Mouse (Mus musculus): Measurements from ENCODE around the gene Krt33a. TPM values are rescaled to one million over a fixed set of nuclear protein-coding genes. Genes with fewer than 3 reads are reported as not detected.

The Krt33a gene
- polyA plus RNA-seq, 1 experiment from 2014 or later = not detected

DNA sequence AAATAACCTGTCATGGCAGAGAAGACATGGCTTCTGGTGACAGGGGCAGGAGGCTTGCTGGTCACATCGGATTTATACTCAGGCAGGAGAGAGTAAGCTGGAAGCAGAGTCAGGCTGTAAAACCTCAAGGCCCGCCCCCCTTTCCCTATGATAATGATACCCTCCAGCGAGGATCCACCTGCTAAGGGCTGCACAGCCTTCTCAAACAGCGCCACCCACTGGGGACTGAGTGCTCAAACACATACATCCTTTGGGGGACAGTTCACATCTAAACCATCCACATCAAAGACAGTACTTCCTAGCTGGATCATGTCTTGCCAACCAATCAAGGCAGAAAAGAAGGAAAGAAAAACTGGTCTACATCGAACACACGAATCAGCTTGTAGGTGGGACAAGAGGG is 51.8 kb downstream of the Krt33a start:
- no peak overlapping the region for H3K4me2 ChIP-seq
- no peak for ATAC-seq (ENCODE audit: insufficient read depth)
- H3K4me1 ChIP-seq (ENCODE audit: insufficient read depth) = no peaks in the 10 kb centered on the region
- WGBS = 60% methylated on average over 6 of the region's 6 CpGs
- H3K27ac ChIP-seq (ENCODE audit: low read depth) = no peak overlapping the region
- TF ChIP-seq CTCF (IDR thresholded peaks at IDR 0.05; ENCODE audit: low read depth) = no peak
- no peak for DNase-seq
- H3K9me3 ChIP-seq (ENCODE audit: low read depth, low read length) = no peaks in the 10 kb centered on the region
- H3K27me3 ChIP-seq (ENCODE audit: insufficient read depth, low read length) = no peaks in the 10 kb centered on the region
- no peaks in the 10 kb centered on the region for H3K36me3 ChIP-seq (ENCODE audit: insufficient read depth)
- H3K4me3 ChIP-seq (ENCODE audit: low read depth, low read length) = no peak overlapping the region
- no peak overlapping the region for H3K9ac ChIP-seq

Other genes starting within 250 kb of the Krt33a start
- gene Gm11595, start 243.3 kb downstream of the Krt33a start, polyA plus RNA-seq (2014; fragmentation: Nextera tagmentation; extraction: Ambion mirVana) = not detected in 2 replicates
- gene Krtap4-8, start 235.5 kb downstream of the Krt33a start, polyA plus RNA-seq (2014; fragmentation: Nextera tagmentation; extraction: Ambion mirVana) = not detected in 2 replicates
- not detected in 2 replicates for gene Krtap4-9, start 231.0 kb downstream of the Krt33a start, polyA plus RNA-seq (2014; fragmentation: Nextera tagmentation; extraction: Ambion mirVana)
- gene Gm11596, start 222.7 kb downstream of the Krt33a start, polyA plus RNA-seq (2014; fragmentation: Nextera tagmentation; extraction: Ambion mirVana) = not detected in 2 replicates
- not detected in 2 replicates for gene Gm11569, start 217.3 kb downstream of the Krt33a start, polyA plus RNA-seq (2014; fragmentation: Nextera tagmentation; extraction: Ambion mirVana)
- not detected in 2 replicates for gene Gm11554, start 211.8 kb downstream of the Krt33a start, polyA plus RNA-seq (2014; fragmentation: Nextera tagmentation; extraction: Ambion mirVana)
- gene Krtap4-13, start 206.3 kb downstream of the Krt33a start, polyA plus RNA-seq (2014; fragmentation: Nextera tagmentation; extraction: Ambion mirVana) = not detected in 2 replicates
- gene Gm11564, start 200.5 kb downstream of the Krt33a start, polyA plus RNA-seq (2014; fragmentation: Nextera tagmentation; extraction: Ambion mirVana) = not detected in 2 replicates
- gene 2300003K06Rik, start 178.1 kb downstream of the Krt33a start, polyA plus RNA-seq (2014; fragmentation: Nextera tagmentation; extraction: Ambion mirVana) = not detected in 2 replicates
- gene Krtap4-16, start 164.6 kb downstream of the Krt33a start, polyA plus RNA-seq (2014; fragmentation: Nextera tagmentation; extraction: Ambion mirVana) = not detected in 2 replicates
- not detected in 2 replicates for gene Gm11568, start 158.3 kb downstream of the Krt33a start, polyA plus RNA-seq (2014; fragmentation: Nextera tagmentation; extraction: Ambion mirVana)
- not detected in 2 replicates for gene Gm11559, start 151.7 kb downstream of the Krt33a start, polyA plus RNA-seq (2014; fragmentation: Nextera tagmentation; extraction: Ambion mirVana)
- gene Krtap9-1, start 142.8 kb downstream of the Krt33a start, polyA plus RNA-seq (2014; fragmentation: Nextera tagmentation; extraction: Ambion mirVana) = not detected in 2 replicates
- gene Gm11567, start 137.0 kb downstream of the Krt33a start, polyA plus RNA-seq (2014; fragmentation: Nextera tagmentation; extraction: Ambion mirVana) = not detected in 2 replicates
- gene Krtap31-1, start 108.3 kb downstream of the Krt33a start, polyA plus RNA-seq (2014; fragmentation: Nextera tagmentation; extraction: Ambion mirVana) = not detected in 2 replicates
- gene Gm11565, start 101.5 kb downstream of the Krt33a start, polyA plus RNA-seq (2014; fragmentation: Nextera tagmentation; extraction: Ambion mirVana) = not detected in 2 replicates
- not detected in 2 replicates for gene Krtap31-2, start 79.9 kb downstream of the Krt33a start, polyA plus RNA-seq (2014; fragmentation: Nextera tagmentation; extraction: Ambion mirVana)
- not detected in 2 replicates for gene Krtap9-5, start 67.7 kb downstream of the Krt33a start, polyA plus RNA-seq (2014; fragmentation: Nextera tagmentation; extraction: Ambion mirVana)
- not detected in 2 replicates for gene Krtap29-1, start 37.2 kb downstream of the Krt33a start, polyA plus RNA-seq (2014; fragmentation: Nextera tagmentation; extraction: Ambion mirVana)
- not detected in 2 replicates for gene Krtap16-1, start 29.6 kb downstream of the Krt33a start, polyA plus RNA-seq (2014; fragmentation: Nextera tagmentation; extraction: Ambion mirVana)
- 0.75 and 0.87 TPM in 2 replicates for gene Krtap17-1, start 22.2 kb downstream of the Krt33a start, polyA plus RNA-seq (2014; fragmentation: Nextera tagmentation; extraction: Ambion mirVana)
- not detected in 2 replicates for gene Krt33b, start 13.7 kb upstream of the Krt33a start, polyA plus RNA-seq (2014; fragmentation: Nextera tagmentation; extraction: Ambion mirVana)
- not detected in 2 replicates for gene Krt34, start 25.3 kb upstream of the Krt33a start, polyA plus RNA-seq (2014; fragmentation: Nextera tagmentation; extraction: Ambion mirVana)
- gene Krt31, start 34.3 kb upstream of the Krt33a start, polyA plus RNA-seq (2014; fragmentation: Nextera tagmentation; extraction: Ambion mirVana) = not detected in 2 replicates
- gene Krt32, start 72.0 kb upstream of the Krt33a start, polyA plus RNA-seq (2014; fragmentation: Nextera tagmentation; extraction: Ambion mirVana) = not detected in 2 replicates
- gene Krt35, start 80.0 kb upstream of the Krt33a start, polyA plus RNA-seq (2014; fragmentation: Nextera tagmentation; extraction: Ambion mirVana) = not detected in 2 replicates
- gene Krt36, start 89.4 kb upstream of the Krt33a start, polyA plus RNA-seq (2014; fragmentation: Nextera tagmentation; extraction: Ambion mirVana) = 0.11 TPM in 1 of 2 replicates, not detected in the other
- gene Krt13, start 105.4 kb upstream of the Krt33a start, polyA plus RNA-seq (2014; fragmentation: Nextera tagmentation; extraction: Ambion mirVana) = 0.27 TPM in 1 of 2 replicates, not detected in the other
- 3.9 and 4.4 TPM in 2 replicates for gene Krt15, start 119.7 kb upstream of the Krt33a start, polyA plus RNA-seq (2014; fragmentation: Nextera tagmentation; extraction: Ambion mirVana)
- gene Krt19, start 132.5 kb upstream of the Krt33a start, polyA plus RNA-seq (2014; fragmentation: Nextera tagmentation; extraction: Ambion mirVana) = 86.7 and 91.0 TPM in 2 replicates
- not detected in 2 replicates for gene Krt9, start 177.0 kb upstream of the Krt33a start, polyA plus RNA-seq (2014; fragmentation: Nextera tagmentation; extraction: Ambion mirVana)
- 0.31 TPM in 1 of 2 replicates, not detected in the other for gene Krt14, start 191.3 kb upstream of the Krt33a start, polyA plus RNA-seq (2014; fragmentation: Nextera tagmentation; extraction: Ambion mirVana)
- gene Krt16, start 232.7 kb upstream of the Krt33a start, polyA plus RNA-seq (2014; fragmentation: Nextera tagmentation; extraction: Ambion mirVana) = not detected in 2 replicates
- gene Krt17, start 244.8 kb upstream of the Krt33a start, polyA plus RNA-seq (2014; fragmentation: Nextera tagmentation; extraction: Ambion mirVana) = 2.1 and 2.9 TPM in 2 replicates

Measured in lung, embryonic 14.5 days (tissue).